Mouse (Mus musculus): ENCODE data around the gene Pecr.

GRCm38 (mm10) chr1:72309744-72310424 is 25.8 kb upstream of the Pecr start:
- TF ChIP-seq NRF1 (IDR thresholded peaks at IDR 0.05; ENCODE audit: low read depth, low read length) (no peak), CTCF (conservative IDR thresholded peaks at IDR 0.05 in 1 of 2, IDR thresholded peaks at IDR 0.05 in 1 of 2; ENCODE audit: low read depth in 2 of 2, low read length in 2 of 2) (no peak), JUND (conservative IDR thresholded peaks at IDR 0.05; ENCODE audit: low read depth, low read length) (no peak), POLR2A (IDR thresholded peaks at IDR 0.05; ENCODE audit: low read depth, low read length) (no peak), ZMIZ1 (IDR thresholded peaks at IDR 0.05; ENCODE audit: low read depth, low read length) (no peak), EP300 (IDR thresholded peaks at IDR 0.05; ENCODE audit: low read length) (no peak), ZNF384 (IDR thresholded peaks at IDR 0.05; ENCODE audit: low read depth, low read length) (no peak), TBP (conservative IDR thresholded peaks at IDR 0.05; ENCODE audit: low read depth, low read length) (no peak), ELF1 (IDR thresholded peaks at IDR 0.05; ENCODE audit: low read depth, low read length) (no peak), NELFE (IDR thresholded peaks at IDR 0.05; ENCODE audit: low read depth, low read length) (no peak)

Measured in CH12.LX (cell line).